Comparison of ENCODE assay signal across 8 mouse cellular contexts in the genomic region with DNA sequence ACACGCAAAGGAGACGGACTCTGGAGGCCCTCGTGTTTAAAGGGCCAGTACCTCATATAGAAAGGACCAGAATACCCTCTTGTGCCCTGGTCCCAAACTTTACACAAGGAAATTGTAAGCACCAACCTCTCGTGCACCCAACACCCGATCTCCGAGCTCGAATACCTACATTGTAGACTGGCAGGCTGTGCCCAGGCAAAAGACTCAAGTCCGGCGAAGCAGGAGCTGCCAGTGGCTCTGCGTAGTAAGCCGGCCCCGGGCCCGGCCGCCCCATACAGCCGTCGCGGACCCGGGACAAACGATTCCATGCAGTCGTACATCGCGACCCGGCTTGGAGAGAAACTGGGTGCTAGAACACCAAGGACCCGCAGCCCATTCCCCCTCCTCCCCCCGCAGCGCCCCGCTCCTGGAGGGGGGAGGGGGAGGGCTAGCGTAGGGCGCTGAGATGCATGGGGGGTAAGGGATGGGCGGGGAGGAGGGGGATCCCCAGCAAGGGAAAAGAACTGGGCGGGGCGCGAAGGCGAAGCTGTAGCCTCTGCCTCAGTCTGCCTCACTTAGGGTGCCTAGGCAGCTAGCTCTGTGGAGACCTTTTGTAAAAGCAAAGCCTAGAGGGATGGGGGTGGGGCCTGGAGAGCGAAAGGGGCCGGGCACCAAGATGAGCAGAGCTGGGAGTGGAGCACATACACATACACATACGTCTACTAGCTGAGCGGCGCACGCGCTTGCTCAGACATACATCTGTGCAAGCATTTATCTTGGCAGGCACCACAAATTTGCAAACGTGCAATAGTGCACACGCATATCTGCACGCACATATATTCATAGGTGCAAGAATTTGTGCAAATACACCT. TPM values are rescaled to one million over a fixed set of nuclear protein-coding genes. Genes with fewer than 3 reads are reported as not detected.
A peak's percentile ranks its signal among the peaks of the same experiment; 100 is the strongest.
DNase-seq lines count a peak whose midpoint lies in the region; ATAC-seq and TF ChIP-seq lines count a peak whose summit lies in the region.

No protein-coding gene starts in this region.

- no peaks in the 10 kb centered on the region for H3K27me3 ChIP-seq in cerebellum, adult 2 months (ENCODE audit: control insufficient read depth, insufficient read depth, low read length)
- H3K27me3 ChIP-seq in hindbrain, embryonic 12.5 days: peaks cover 95% of the 10 kb centered on the region

- H3K9me3 ChIP-seq in hindbrain, embryonic 12.5 days (replicated peaks): no peaks in the 10 kb centered on the region

- peak; percentile 85 for DNase-seq in Muller cell, postnatal 12 days (ENCODE audit: inconsistent ontology term)
- DNase-seq in cerebellum, adult 2 months: peak; percentile 74 to 77
- DNase-seq in frontal cortex, postnatal 10 days (ENCODE audit: low spot score in 2 of 2): peak; percentile 68 to 71
- DNase-seq in layer of hippocampus, postnatal 36 days: peak; percentile 63 to 69
- DNase-seq in lung, postnatal 14 days: peak; percentile 82
- peak; percentile 70 for DNase-seq in ovary, postnatal 36 days (ENCODE audit: low spot score)
- DNase-seq in yolk sac, embryonic 10.5 days (ENCODE audit: low spot score): peak; percentile 82

- peak overlapping the region; percentile 97 for H3K4me2 ChIP-seq in hindbrain, embryonic 12.5 days (replicated peaks)

- H3K27ac ChIP-seq in cerebellum, adult 2 months (ENCODE audit: insufficient read depth, low read length): peak overlapping the region; percentile 67
- H3K27ac ChIP-seq in hindbrain, embryonic 12.5 days: peak overlapping the region; percentile 86

- 0 out of 2 replicates have a peak, but pooled peaks have one; percentile 18 for TF ChIP-seq POLR2A in cerebellum, adult 2 months (IDR thresholded peaks at IDR 0.05; ENCODE audit: borderline replicate concordance, insufficient read depth, low read length)

- no peak for TF ChIP-seq CTCF in cerebellum, adult 2 months (IDR thresholded peaks at IDR 0.05; ENCODE audit: borderline replicate concordance, insufficient read depth, low read depth, low read length)

- WGBS in cerebellum, adult 2 months: under 1% methylated on average over 41 of the region's 44 CpGs
- under 1% methylated on average over 41 of the region's 44 CpGs for WGBS in hindbrain, embryonic 12.5 days

- H3K36me3 ChIP-seq in hindbrain, embryonic 12.5 days: no peaks in the 10 kb centered on the region

- H3K4me1 ChIP-seq in cerebellum, adult 2 months (ENCODE audit: control insufficient read depth, insufficient read depth, low read length): no peaks in the 10 kb centered on the region; the same call in none of the 2 replicates
- H3K4me1 ChIP-seq in hindbrain, embryonic 12.5 days: peaks cover 46% of the 10 kb centered on the region

- peak overlapping the region; percentile 60 for H3K9ac ChIP-seq in hindbrain, embryonic 12.5 days

- peak; percentile 80 for ATAC-seq in hindbrain, embryonic 12.5 days (ENCODE audit: low FRiP score)

- peak overlapping the region; percentile 89 for H3K4me3 ChIP-seq in cerebellum, adult 2 months (replicated peaks; ENCODE audit: insufficient read depth, low read depth, low read length)
- H3K4me3 ChIP-seq in hindbrain, embryonic 12.5 days: peak overlapping the region; percentile 57

RNA-seq across cellular contexts. Expression of gene Rarg, which starts 11.2 kb away (rescaled TPM):
- polyA plus RNA-seq in cerebellum, adult 2 months (2012; rRNA removed): 12.8 and 12.9 TPM in 2 replicates
- 42.2 and 45.6 TPM in 2 replicates for polyA plus RNA-seq in hindbrain, embryonic 12.5 days (2016; fragmentation: Nextera tagmentation; extraction: Ambion mirVana)
- 1 to 10 TPM; 8.3 to 10.0 TPM for total RNA-seq in layer of hippocampus, postnatal 36 days (2021)

RNA-seq across cellular contexts. Expression of gene Itgb7, which starts 14.4 kb away (rescaled TPM):
- 5.2 and 8.4 TPM in 2 replicates for polyA plus RNA-seq in cerebellum, adult 2 months (2012; rRNA removed)
- polyA plus RNA-seq in hindbrain, embryonic 12.5 days (2016; fragmentation: Nextera tagmentation; extraction: Ambion mirVana): 1.1 and 2.2 TPM in 2 replicates
- total RNA-seq in layer of hippocampus, postnatal 36 days (2021): 1 to 10 TPM; 1.8 to 2.2 TPM

RNA-seq across cellular contexts. Expression of gene Gm9918, which starts 24.2 kb away (rescaled TPM):
- 0.13 and 0.15 TPM in 2 replicates for polyA plus RNA-seq in cerebellum, adult 2 months (2012; rRNA removed)
- polyA plus RNA-seq in hindbrain, embryonic 12.5 days (2016; fragmentation: Nextera tagmentation; extraction: Ambion mirVana): 0.30 and 0.49 TPM in 2 replicates
- total RNA-seq in layer of hippocampus, postnatal 36 days (2021): not detected

RNA-seq across cellular contexts. Expression of gene Mfsd5, which starts 33.1 kb away (rescaled TPM):
- polyA plus RNA-seq in cerebellum, adult 2 months (2012; rRNA removed): 60.9 and 62.3 TPM in 2 replicates
- polyA plus RNA-seq in hindbrain, embryonic 12.5 days (2016; fragmentation: Nextera tagmentation; extraction: Ambion mirVana): 54.2 and 54.9 TPM in 2 replicates
- 10 to 100 TPM; 33.9 to 37.3 TPM for total RNA-seq in layer of hippocampus, postnatal 36 days (2021)

RNA-seq across cellular contexts. Expression of gene Csad, which starts 41.6 kb away (rescaled TPM):
- polyA plus RNA-seq in cerebellum, adult 2 months (2012; rRNA removed): 53.0 and 60.3 TPM in 2 replicates
- polyA plus RNA-seq in hindbrain, embryonic 12.5 days (2016; fragmentation: Nextera tagmentation; extraction: Ambion mirVana): 49.3 and 53.5 TPM in 2 replicates
- total RNA-seq in layer of hippocampus, postnatal 36 days (2021): 10 to 100 TPM; 37.1 to 39.5 TPM

Comparison
In these comparisons a context has a peak if more than half of its experiments do, and no peak if none do; other contexts are left out.
1. Peak in every context shown above with its lines: DNase-seq, ATAC-seq, H3K4me3 ChIP-seq and H3K27ac ChIP-seq.